Mouse (Mus musculus): ENCODE data around the gene Dgkg. TPM values are rescaled to one million over a fixed set of nuclear protein-coding genes. Genes with fewer than 3 reads are reported as not detected.
A peak's percentile ranks its signal among the peaks of the same experiment; 100 is the strongest.

Dgkg gene
- 2.0 and 2.6 TPM in 2 replicates for polyA plus RNA-seq (2015; fragmentation: Nextera tagmentation; extraction: Ambion mirVana)

- Histone ChIP-seq H3K9me3 (no peaks in the 10 kb centered on the region), H3K4me3 (peak within 1 kb of the TSS; percentile 64), H3K27me3 (replicated peaks) (peaks cover 34% of the 10 kb centered on the region), H3K27ac (no peak within 1 kb of the TSS), H3K4me1 (peaks cover 17% of the 10 kb centered on the region), H3K4me2 (peak within 1 kb of the TSS; percentile 98), H3K36me3 (replicated peaks) (no peaks in the 10 kb centered on the region), H3K9ac (peak within 1 kb of the TSS; percentile 56)
- WGBS = under 1% methylated on average over 63 of the region's 63 CpGs
- peak; percentile 89 for ATAC-seq (replicated peaks)
Measured at GRCm38 (mm10) chr16:22656533-22657444, at the start of gene Dgkg. Gene Dgkg, minus strand, starts transcription at chr16:22657221.

- ATAC-seq (replicated peaks) = no peak
- Histone ChIP-seq H3K9me3 (no peaks in the 10 kb centered on the region), H3K27ac (no peak overlapping the region), H3K4me2 (no peak overlapping the region), H3K27me3 (replicated peaks) (no peaks in the 10 kb centered on the region), H3K9ac (no peak overlapping the region), H3K36me3 (replicated peaks) (no peaks in the 10 kb centered on the region), H3K4me3 (no peak overlapping the region), H3K4me1 (no peaks in the 10 kb centered on the region)
- WGBS = 54% methylated on average over 6 of the region's 6 CpGs
Measured at GRCm38 (mm10) chr16:22704946-22705345, 47.9 kb upstream of the Dgkg start.

- no peak overlapping the region for H3K27ac ChIP-seq
- no peak overlapping the region for H3K9ac ChIP-seq
- ATAC-seq (replicated peaks) = no peak
- H3K4me1 ChIP-seq = no peaks in the 10 kb centered on the region
- H3K4me3 ChIP-seq = no peak overlapping the region
- no peak overlapping the region for H3K4me2 ChIP-seq
- 88% methylated on average over 5 of the region's 5 CpGs for WGBS
- H3K36me3 ChIP-seq (replicated peaks) = no peaks in the 10 kb centered on the region
- no peaks in the 10 kb centered on the region for H3K9me3 ChIP-seq
- no peaks in the 10 kb centered on the region for H3K27me3 ChIP-seq (replicated peaks)
Measured at GRCm38 (mm10) chr16:22704136-22704535, 47.1 kb upstream of the Dgkg start.

GRCm38 (mm10) chr16:22698846-22699760 is 42.1 kb upstream of the Dgkg start:
- Histone ChIP-seq H3K4me1 (no peaks in the 10 kb centered on the region), H3K4me2 (no peak overlapping the region), H3K4me3 (no peak overlapping the region), H3K27ac (no peak overlapping the region), H3K9me3 (no peaks in the 10 kb centered on the region), H3K9ac (no peak overlapping the region), H3K36me3 (replicated peaks) (no peaks in the 10 kb centered on the region), H3K27me3 (replicated peaks) (no peaks in the 10 kb centered on the region)
- no peak for ATAC-seq (replicated peaks)
- WGBS = 76% methylated on average over 13 of the region's 13 CpGs

- no peak overlapping the region for H3K9ac ChIP-seq
- no peaks in the 10 kb centered on the region for H3K36me3 ChIP-seq (replicated peaks)
- no peak overlapping the region for H3K27ac ChIP-seq
- H3K4me3 ChIP-seq = no peak overlapping the region
- H3K4me2 ChIP-seq = no peak overlapping the region
- no peaks in the 10 kb centered on the region for H3K27me3 ChIP-seq (replicated peaks)
- H3K4me1 ChIP-seq = no peaks in the 10 kb centered on the region
- WGBS = 87% methylated on average over 8 of the region's 8 CpGs
- ATAC-seq (replicated peaks) = no peak
- H3K9me3 ChIP-seq = no peaks in the 10 kb centered on the region
Measured at GRCm38 (mm10) chr16:22698101-22698500, 41.1 kb upstream of the Dgkg start.

- Histone ChIP-seq H3K4me3 (no peak overlapping the region), H3K27ac (no peak overlapping the region), H3K4me2 (no peak overlapping the region), H3K36me3 (replicated peaks) (no peaks in the 10 kb centered on the region), H3K9ac (no peak overlapping the region), H3K27me3 (replicated peaks) (no peaks in the 10 kb centered on the region), H3K9me3 (no peaks in the 10 kb centered on the region), H3K4me1 (no peaks in the 10 kb centered on the region)
- ATAC-seq (replicated peaks) = no peak
- 91% methylated on average over 2 of the region's 2 CpGs for WGBS
Measured at GRCm38 (mm10) chr16:22689622-22690021, 32.6 kb upstream of the Dgkg start.

GRCm38 (mm10) chr16:22687711-22688230 is 30.8 kb upstream of the Dgkg start:
- no peaks in the 10 kb centered on the region for H3K27me3 ChIP-seq (replicated peaks)
- H3K27ac ChIP-seq = no peak overlapping the region
- H3K36me3 ChIP-seq (replicated peaks) = no peaks in the 10 kb centered on the region
- no peak overlapping the region for H3K4me3 ChIP-seq
- H3K4me1 ChIP-seq = no peaks in the 10 kb centered on the region
- no peak overlapping the region for H3K4me2 ChIP-seq
- H3K9me3 ChIP-seq = no peaks in the 10 kb centered on the region
- no peak for ATAC-seq (replicated peaks)
- 84% methylated on average over 8 of the region's 8 CpGs for WGBS
- H3K9ac ChIP-seq = no peak overlapping the region

- WGBS = 92% methylated on average over 3 of the region's 3 CpGs
- no peak overlapping the region for H3K9ac ChIP-seq
- no peak overlapping the region for H3K4me3 ChIP-seq
- ATAC-seq (replicated peaks) = no peak
- H3K4me1 ChIP-seq = no peaks in the 10 kb centered on the region
- no peaks in the 10 kb centered on the region for H3K27me3 ChIP-seq (replicated peaks)
- H3K9me3 ChIP-seq = no peaks in the 10 kb centered on the region
- no peak overlapping the region for H3K27ac ChIP-seq
- H3K36me3 ChIP-seq (replicated peaks) = no peaks in the 10 kb centered on the region
- H3K4me2 ChIP-seq = no peak overlapping the region
Measured at GRCm38 (mm10) chr16:22683605-22684004, 26.6 kb upstream of the Dgkg start.

GRCm38 (mm10) chr16:22682727-22683126 is 25.7 kb upstream of the Dgkg start:
- H3K9ac ChIP-seq = no peak overlapping the region
- H3K4me2 ChIP-seq = no peak overlapping the region
- no peak overlapping the region for H3K4me3 ChIP-seq
- no peaks in the 10 kb centered on the region for H3K9me3 ChIP-seq
- no peak for ATAC-seq (replicated peaks)
- H3K27ac ChIP-seq = no peak overlapping the region
- no peaks in the 10 kb centered on the region for H3K4me1 ChIP-seq
- no peaks in the 10 kb centered on the region for H3K36me3 ChIP-seq (replicated peaks)
- H3K27me3 ChIP-seq (replicated peaks) = no peaks in the 10 kb centered on the region

- H3K4me2 ChIP-seq = no peak overlapping the region
- no peaks in the 10 kb centered on the region for H3K27me3 ChIP-seq (replicated peaks)
- H3K9me3 ChIP-seq = no peaks in the 10 kb centered on the region
- no peaks in the 10 kb centered on the region for H3K36me3 ChIP-seq (replicated peaks)
- WGBS = 88% methylated on average over 3 of the region's 3 CpGs
- no peaks in the 10 kb centered on the region for H3K4me1 ChIP-seq
- no peak overlapping the region for H3K27ac ChIP-seq
- no peak overlapping the region for H3K9ac ChIP-seq
- no peak overlapping the region for H3K4me3 ChIP-seq
- no peak for ATAC-seq (replicated peaks)
Measured at GRCm38 (mm10) chr16:22679641-22680040, 22.6 kb upstream of the Dgkg start.

- no peak overlapping the region for H3K27ac ChIP-seq
- WGBS = 92% methylated on average over 10 of the region's 10 CpGs
Measured at GRCm38 (mm10) chr16:22674636-22675035, 17.6 kb upstream of the Dgkg start.

GRCm38 (mm10) chr16:22674164-22674563 is 17.1 kb upstream of the Dgkg start:
- H3K36me3 ChIP-seq (replicated peaks) = no peaks in the 10 kb centered on the region
- no peaks in the 10 kb centered on the region for H3K4me1 ChIP-seq
- H3K9ac ChIP-seq = no peak overlapping the region
- 72% methylated on average over 4 of the region's 4 CpGs for WGBS
- H3K9me3 ChIP-seq = no peaks in the 10 kb centered on the region
- H3K4me2 ChIP-seq = no peak overlapping the region
- ATAC-seq (replicated peaks) = no peak
- no peak overlapping the region for H3K4me3 ChIP-seq
- no peaks in the 10 kb centered on the region for H3K27me3 ChIP-seq (replicated peaks)
- no peak overlapping the region for H3K27ac ChIP-seq

More at GRCm38 (mm10) chr16:22674636-22675035, 17.6 kb upstream of the Dgkg start:
- H3K36me3 ChIP-seq (replicated peaks) = no peaks in the 10 kb centered on the region
- no peaks in the 10 kb centered on the region for H3K27me3 ChIP-seq (replicated peaks)
- no peaks in the 10 kb centered on the region for H3K9me3 ChIP-seq
- no peak overlapping the region for H3K4me2 ChIP-seq
- H3K4me3 ChIP-seq = no peak overlapping the region
- no peak for ATAC-seq (replicated peaks)
- no peak overlapping the region for H3K9ac ChIP-seq
- H3K4me1 ChIP-seq = no peaks in the 10 kb centered on the region
